Mouse (Mus musculus) WW6 (cell line): ENCODE data around the gene Rbm19.

ENCODE experiments used
- DNase-seq: peaks from one replicate; pipeline ENCODE4 v3.0.0-alpha.2; 2013; ENCODE audit warnings: low read depth, low spot score

The Rbm19 gene

GRCm38 (mm10) chr5:120165061-120165942, 49.0 kb downstream of the Rbm19 start:
- no peak for DNase-seq

GRCm38 (mm10) chr5:120167787-120168325, 51.6 kb downstream of the Rbm19 start:
- no peak for DNase-seq

GRCm38 (mm10) chr5:120171865-120172728, 55.8 kb downstream of the Rbm19 start:
- no peak for DNase-seq

GRCm38 (mm10) chr5:120172729-120173101, 56.5 kb downstream of the Rbm19 start:
- DNase-seq: no peak

GRCm38 (mm10) chr5:120174317-120174716, 58.1 kb downstream of the Rbm19 start:
- no peak for DNase-seq

- no peak for DNase-seq
These were observed 59.0 kb downstream of the Rbm19 start for GRCm38 (mm10) chr5:120175217-120175616.

- no peak for DNase-seq
These were observed 60.2 kb downstream of the Rbm19 start for GRCm38 (mm10) chr5:120176246-120177065.

- no peak for DNase-seq
These were observed 60.7 kb downstream of the Rbm19 start for GRCm38 (mm10) chr5:120177066-120177340.

GRCm38 (mm10) chr5:120180102-120180501, 63.8 kb downstream of the Rbm19 start:
- no peak for DNase-seq

- no peak for DNase-seq
These were observed 65.1 kb downstream of the Rbm19 start for GRCm38 (mm10) chr5:120181384-120181783.

- DNase-seq: no peak
These were observed 67.1 kb downstream of the Rbm19 start for GRCm38 (mm10) chr5:120183321-120183720.

GRCm38 (mm10) chr5:120183790-120184189, 67.5 kb downstream of the Rbm19 start:
- DNase-seq: no peak

GRCm38 (mm10) chr5:120185949-120186348, 69.7 kb downstream of the Rbm19 start:
- no peak for DNase-seq

- DNase-seq: no peak
These were observed 72.3 kb downstream of the Rbm19 start for GRCm38 (mm10) chr5:120188541-120188940.

- DNase-seq: no peak
These were observed 73.8 kb downstream of the Rbm19 start for GRCm38 (mm10) chr5:120190001-120190582.

- DNase-seq: no peak
These were observed 75.4 kb downstream of the Rbm19 start for GRCm38 (mm10) chr5:120191620-120192019.

GRCm38 (mm10) chr5:120194309-120194941, 78.2 kb downstream of the Rbm19 start:
- DNase-seq: no peak

GRCm38 (mm10) chr5:120194948-120195347, 78.7 kb downstream of the Rbm19 start:
- no peak for DNase-seq

- no peak for DNase-seq
These were observed 80.6 kb downstream of the Rbm19 start for GRCm38 (mm10) chr5:120196879-120197278.

- DNase-seq: no peak
These were observed 81.6 kb downstream of the Rbm19 start for GRCm38 (mm10) chr5:120197813-120198387.
